Mouse (Mus musculus): ENCODE data around the gene Cnn3. TPM values are rescaled to one million over a fixed set of nuclear protein-coding genes. Genes with fewer than 3 reads are reported as not detected.

Gene Cnn3
- polyA plus RNA-seq, 1 experiment from 2014 or later: 695 TPM

DNA sequence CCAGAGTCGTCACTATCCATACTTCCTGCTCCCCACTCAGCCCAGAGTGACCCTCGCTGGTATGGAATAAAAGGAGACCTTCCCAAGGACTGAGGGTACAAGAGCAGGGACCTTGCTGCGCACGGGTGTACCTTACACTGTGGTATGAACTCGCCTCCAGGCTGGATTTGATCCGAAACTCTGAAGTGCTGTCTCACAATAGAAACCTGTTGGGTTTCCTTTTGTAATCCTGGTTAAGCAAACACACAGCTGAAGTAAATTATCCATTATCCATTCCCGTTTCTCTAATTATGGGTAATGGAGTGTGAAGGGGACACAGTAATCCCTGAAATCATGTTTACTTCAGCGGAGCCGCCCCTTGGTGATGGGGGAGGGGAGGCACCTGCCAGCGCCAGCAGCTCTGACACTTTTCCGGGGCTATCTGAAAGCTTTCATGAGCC, 21.8 kb downstream of the Cnn3 start:
- no peaks in the 10 kb centered on the region for H3K27me3 ChIP-seq (ENCODE audit: control insufficient read depth, insufficient read depth, low read length)
- peaks cover 24% of the 10 kb centered on the region for H3K36me3 ChIP-seq (ENCODE audit: control insufficient read depth, insufficient read depth, low read length)
- no peak overlapping the region for H3K4me3 ChIP-seq (ENCODE audit: low read depth, low read length)
- ATAC-seq (ENCODE audit: insufficient number of reproducible peaks, insufficient read depth, low FRiP score, low read depth): no peak
- H3K27ac ChIP-seq (ENCODE audit: low read length): peak overlapping the region; percentile 36; the same call in 1 of the 2 replicates
- H3K4me1 ChIP-seq (ENCODE audit: control insufficient read depth, insufficient read depth, low read length): peaks cover 26% of the 10 kb centered on the region; the same call in 1 of the 2 replicates
- no peak overlapping the region for H3K4me2 ChIP-seq (replicated peaks; ENCODE audit: low read depth, low read length)
- no peak overlapping the region for H3K9ac ChIP-seq (replicated peaks; ENCODE audit: low read depth, low read length)
- H3K9me3 ChIP-seq (ENCODE audit: control insufficient read depth, low read depth, low read length): no peaks in the 10 kb centered on the region
- 45% methylated on average over 11 of the region's 11 CpGs for WGBS

DNA sequence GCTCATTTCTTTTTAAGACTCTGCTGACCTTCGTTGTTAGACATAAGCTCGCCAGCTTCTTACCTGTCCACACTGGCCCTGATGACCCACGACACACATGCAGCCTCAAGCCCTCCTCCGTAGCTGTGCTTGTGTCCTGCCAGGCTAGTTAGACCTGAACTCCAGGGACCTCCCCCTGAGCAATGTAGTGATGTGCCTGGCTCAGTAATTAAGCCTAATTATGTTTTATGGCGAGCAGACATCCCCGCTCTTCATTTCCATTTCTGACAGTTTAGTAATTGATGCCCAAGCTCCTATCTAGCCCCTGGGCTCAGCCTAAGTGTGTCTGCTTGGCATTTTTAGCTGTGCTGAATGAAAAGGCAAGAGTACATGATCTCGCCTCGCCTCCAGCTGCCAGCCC, 22.3 kb downstream of the Cnn3 start:
- Histone ChIP-seq H3K27ac (ENCODE audit: low read length) (no peak overlapping the region), H3K4me2 (replicated peaks; ENCODE audit: low read depth, low read length) (no peak overlapping the region), H3K36me3 (ENCODE audit: control insufficient read depth, insufficient read depth, low read length) (peaks cover 24% of the 10 kb centered on the region), H3K9me3 (ENCODE audit: control insufficient read depth, low read depth, low read length) (no peaks in the 10 kb centered on the region), H3K4me1 (ENCODE audit: control insufficient read depth, insufficient read depth, low read length) (peaks cover 25% of the 10 kb centered on the region; the same call in 1 of the 2 replicates), H3K9ac (replicated peaks; ENCODE audit: low read depth, low read length) (no peak overlapping the region), H3K4me3 (ENCODE audit: low read depth, low read length) (no peak overlapping the region), H3K27me3 (ENCODE audit: control insufficient read depth, insufficient read depth, low read length) (no peaks in the 10 kb centered on the region)
- WGBS: 73% methylated on average over 8 of the region's 8 CpGs
- no peak for ATAC-seq (ENCODE audit: insufficient number of reproducible peaks, insufficient read depth, low FRiP score, low read depth)

DNA sequence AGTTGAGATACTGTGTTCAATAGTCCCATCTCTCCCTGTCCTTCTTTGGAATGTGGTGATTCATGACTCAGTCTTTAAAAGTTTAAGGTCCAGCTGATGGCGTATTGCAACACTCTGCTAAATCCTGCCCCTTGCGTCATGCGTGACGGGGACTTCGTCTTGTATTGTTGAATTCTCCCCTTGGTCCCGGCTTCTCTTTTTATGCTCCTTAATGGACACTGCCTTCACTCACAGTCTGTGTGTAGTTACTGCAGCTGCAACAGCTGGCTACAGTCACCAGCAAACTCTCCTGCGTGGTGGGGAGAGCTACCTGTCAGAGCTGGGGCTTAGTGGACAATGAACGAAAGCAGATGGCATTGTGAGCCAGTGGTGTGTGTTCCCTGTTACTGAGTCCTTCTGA, 23.2 kb downstream of the Cnn3 start:
- Histone ChIP-seq H3K27ac (ENCODE audit: low read length) (no peak overlapping the region), H3K9me3 (ENCODE audit: control insufficient read depth, low read depth, low read length) (no peaks in the 10 kb centered on the region), H3K4me2 (replicated peaks; ENCODE audit: low read depth, low read length) (no peak overlapping the region), H3K9ac (replicated peaks; ENCODE audit: low read depth, low read length) (no peak overlapping the region), H3K27me3 (ENCODE audit: control insufficient read depth, insufficient read depth, low read length) (no peaks in the 10 kb centered on the region), H3K36me3 (ENCODE audit: control insufficient read depth, insufficient read depth, low read length) (peaks cover 30% of the 10 kb centered on the region), H3K4me3 (ENCODE audit: low read depth, low read length) (no peak overlapping the region), H3K4me1 (ENCODE audit: control insufficient read depth, insufficient read depth, low read length) (peaks cover 21% of the 10 kb centered on the region; the same call in 1 of the 2 replicates)
- WGBS: 52% methylated on average over 8 of the region's 8 CpGs
- peak; percentile 71; the same call in 1 of the 2 replicates for ATAC-seq (ENCODE audit: insufficient number of reproducible peaks, insufficient read depth, low FRiP score, low read depth)

DNA sequence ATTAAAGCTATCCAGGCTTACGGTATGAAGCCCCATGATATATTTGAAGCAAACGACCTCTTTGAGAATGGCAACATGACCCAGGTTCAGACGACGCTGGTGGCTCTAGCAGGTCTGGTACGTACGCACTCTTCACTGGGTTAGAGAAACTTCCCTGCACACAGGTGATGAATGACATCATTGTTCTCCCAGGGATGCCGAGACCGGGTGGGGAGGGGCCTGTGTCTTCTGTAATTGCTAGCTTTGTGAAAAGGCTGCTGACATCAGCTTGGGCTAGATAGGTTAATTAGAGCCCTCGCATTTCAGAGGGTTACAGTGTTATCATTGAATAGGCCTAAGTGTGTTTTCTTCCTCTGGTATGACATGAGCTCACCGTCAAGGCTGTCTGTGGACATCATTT, 25.1 kb downstream of the Cnn3 start:
- Histone ChIP-seq H3K9ac (replicated peaks; ENCODE audit: low read depth, low read length) (no peak overlapping the region), H3K36me3 (ENCODE audit: control insufficient read depth, insufficient read depth, low read length) (peaks cover 44% of the 10 kb centered on the region)
- 67% methylated on average over 10 of the region's 10 CpGs for WGBS

DNA sequence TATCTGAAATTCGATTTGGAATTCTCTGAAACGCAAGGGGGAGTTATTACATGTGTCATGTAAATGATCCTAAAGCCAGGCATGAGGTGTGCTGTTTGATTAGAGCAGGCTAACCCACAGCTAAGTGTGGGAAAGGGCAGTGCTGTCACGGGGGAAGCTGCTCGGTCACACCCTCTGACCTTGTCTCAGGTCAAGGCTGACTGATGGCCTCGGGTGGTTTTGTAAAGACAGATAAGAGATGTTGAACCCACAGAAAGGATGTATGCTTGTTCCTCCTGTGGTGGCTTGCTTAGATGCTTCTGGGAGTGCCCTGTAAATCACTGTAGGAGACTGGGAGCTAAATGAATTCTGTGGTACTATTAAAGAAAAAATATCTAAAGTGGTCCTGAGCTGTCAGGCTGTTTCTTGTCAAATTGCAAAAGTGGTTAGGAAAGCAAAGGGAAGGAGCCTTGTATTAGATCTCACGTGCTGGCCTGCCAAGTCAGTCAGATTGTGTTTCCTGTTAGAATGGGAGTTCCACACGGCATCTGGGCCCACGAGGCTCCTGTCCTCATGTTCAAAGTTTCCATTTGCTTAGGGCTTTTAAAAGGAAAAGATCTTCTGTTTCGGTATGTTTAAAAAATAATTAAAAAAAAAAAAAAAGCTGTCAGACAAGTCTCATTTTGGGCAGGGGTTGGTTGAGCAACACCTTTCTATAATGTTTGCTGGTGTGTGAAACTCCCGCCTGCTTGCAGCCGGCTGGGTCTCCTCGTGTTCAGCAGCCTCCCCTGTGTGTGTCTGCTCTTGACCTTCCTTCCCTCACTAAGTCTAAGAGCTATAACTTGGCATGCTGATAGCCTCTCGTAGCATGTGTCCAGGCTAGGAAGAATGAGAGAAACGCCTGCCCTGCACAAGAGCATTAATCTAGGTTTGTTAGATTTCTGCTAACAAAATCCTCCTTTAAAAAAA, 32.5 kb downstream of the Cnn3 start:
- H3K9ac ChIP-seq (replicated peaks; ENCODE audit: low read depth, low read length): no peak overlapping the region
- no peak overlapping the region for H3K4me3 ChIP-seq (ENCODE audit: low read depth, low read length)
- H3K27me3 ChIP-seq (ENCODE audit: control insufficient read depth, insufficient read depth, low read length): no peaks in the 10 kb centered on the region
- ATAC-seq (ENCODE audit: insufficient number of reproducible peaks, insufficient read depth, low FRiP score, low read depth): no peak
- H3K9me3 ChIP-seq (ENCODE audit: control insufficient read depth, low read depth, low read length): no peaks in the 10 kb centered on the region
- no peaks in the 10 kb centered on the region for H3K4me1 ChIP-seq (ENCODE audit: control insufficient read depth, insufficient read depth, low read length)
- peaks cover 58% of the 10 kb centered on the region for H3K36me3 ChIP-seq (ENCODE audit: control insufficient read depth, insufficient read depth, low read length)
- no peak overlapping the region; the same call in 1 of the 2 replicates for H3K27ac ChIP-seq (ENCODE audit: low read length)
- WGBS: 52% methylated on average over 14 of the region's 14 CpGs
- no peak overlapping the region for H3K4me2 ChIP-seq (replicated peaks; ENCODE audit: low read depth, low read length)

More for the DNA sequence above, 25.1 kb downstream of the Cnn3 start:
- no peaks in the 10 kb centered on the region for H3K27me3 ChIP-seq (ENCODE audit: control insufficient read depth, insufficient read depth, low read length)
- no peaks in the 10 kb centered on the region for H3K9me3 ChIP-seq (ENCODE audit: control insufficient read depth, low read depth, low read length)
- no peak for ATAC-seq (ENCODE audit: insufficient number of reproducible peaks, insufficient read depth, low FRiP score, low read depth)
- H3K27ac ChIP-seq (ENCODE audit: low read length): no peak overlapping the region
- H3K4me2 ChIP-seq (replicated peaks; ENCODE audit: low read depth, low read length): no peak overlapping the region
- H3K4me1 ChIP-seq (ENCODE audit: control insufficient read depth, insufficient read depth, low read length): peaks cover 17% of the 10 kb centered on the region; the same call in 1 of the 2 replicates
- no peak overlapping the region for H3K4me3 ChIP-seq (ENCODE audit: low read depth, low read length)

DNA sequence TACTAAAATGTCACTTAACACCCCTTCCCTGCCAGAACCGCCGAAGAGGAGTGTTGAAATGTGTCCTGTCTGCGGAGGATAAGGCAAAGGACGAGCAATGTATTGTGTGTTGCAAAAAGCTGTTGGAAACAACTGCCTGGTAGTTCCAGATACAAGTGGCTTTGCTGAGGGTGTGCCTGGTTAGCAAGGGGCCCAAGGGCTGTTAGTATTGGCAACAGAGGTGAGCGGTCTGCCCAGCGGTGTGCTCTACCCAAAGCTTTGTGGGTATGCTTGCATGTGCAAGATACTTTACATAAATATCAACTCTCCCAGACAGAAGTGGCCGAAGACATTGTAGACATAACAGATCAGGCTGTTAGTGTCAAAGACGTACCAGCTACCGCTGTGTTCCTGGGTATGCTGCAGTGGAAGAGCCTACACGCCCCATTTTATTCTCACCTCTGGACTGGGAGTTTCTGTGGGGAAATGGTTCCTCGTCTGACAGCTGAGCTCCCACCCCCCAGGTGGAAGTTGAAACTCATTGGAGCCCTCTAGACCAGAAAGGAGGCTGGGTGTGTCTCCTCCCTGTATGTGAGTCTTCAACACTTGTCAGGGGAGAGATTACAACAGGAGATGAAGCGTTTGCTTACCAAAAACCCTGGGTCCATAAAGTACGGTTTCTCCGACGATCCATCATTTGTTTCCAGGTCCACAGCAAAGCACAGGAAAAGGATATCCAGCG, 34.3 kb downstream of the Cnn3 start:
- H3K27ac ChIP-seq (ENCODE audit: low read length): peak overlapping the region; percentile 52; the same call in 1 of the 2 replicates
- no peaks in the 10 kb centered on the region for H3K9me3 ChIP-seq (ENCODE audit: control insufficient read depth, low read depth, low read length)
- 71% methylated on average over 16 of the region's 16 CpGs for WGBS
- no peaks in the 10 kb centered on the region for H3K27me3 ChIP-seq (ENCODE audit: control insufficient read depth, insufficient read depth, low read length)
- H3K36me3 ChIP-seq (ENCODE audit: control insufficient read depth, insufficient read depth, low read length): peaks cover 46% of the 10 kb centered on the region
- no peak overlapping the region for H3K9ac ChIP-seq (replicated peaks; ENCODE audit: low read depth, low read length)
- H3K4me1 ChIP-seq (ENCODE audit: control insufficient read depth, insufficient read depth, low read length): no peaks in the 10 kb centered on the region
- ATAC-seq (ENCODE audit: insufficient number of reproducible peaks, insufficient read depth, low FRiP score, low read depth): peak; percentile 62; the same call in 1 of the 2 replicates
- H3K4me2 ChIP-seq (replicated peaks; ENCODE audit: low read depth, low read length): no peak overlapping the region
- H3K4me3 ChIP-seq (ENCODE audit: low read depth, low read length): no peak overlapping the region

DNA sequence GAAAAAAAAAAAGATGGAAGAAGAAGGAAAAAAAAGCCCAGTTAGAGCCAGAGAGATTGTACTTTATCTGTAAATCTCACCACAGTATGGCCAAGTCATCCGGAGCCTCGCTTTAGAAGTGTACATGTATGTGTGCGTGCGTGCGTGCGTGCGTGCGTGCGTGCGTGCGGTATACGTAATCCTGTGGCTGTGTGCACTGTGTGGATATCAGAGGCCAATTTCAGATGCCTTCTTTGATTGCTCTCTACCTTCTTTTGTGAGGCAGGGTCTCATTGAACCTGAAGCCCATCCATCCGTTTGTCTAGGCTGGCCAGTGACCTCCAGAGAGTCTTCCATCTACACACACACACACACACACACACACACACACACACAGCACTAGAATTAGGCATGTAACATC, 35.2 kb downstream of the Cnn3 start:
- no peak for ATAC-seq (ENCODE audit: insufficient number of reproducible peaks, insufficient read depth, low FRiP score, low read depth)
- Histone ChIP-seq H3K36me3 (ENCODE audit: control insufficient read depth, insufficient read depth, low read length) (peaks cover 38% of the 10 kb centered on the region), H3K9me3 (ENCODE audit: control insufficient read depth, low read depth, low read length) (no peaks in the 10 kb centered on the region), H3K4me3 (ENCODE audit: low read depth, low read length) (no peak overlapping the region), H3K9ac (replicated peaks; ENCODE audit: low read depth, low read length) (no peak overlapping the region), H3K27ac (ENCODE audit: low read length) (no peak overlapping the region), H3K27me3 (ENCODE audit: control insufficient read depth, insufficient read depth, low read length) (no peaks in the 10 kb centered on the region), H3K4me1 (ENCODE audit: control insufficient read depth, insufficient read depth, low read length) (no peaks in the 10 kb centered on the region), H3K4me2 (replicated peaks; ENCODE audit: low read depth, low read length) (no peak overlapping the region)
- WGBS: 94% methylated on average over 13 of the region's 13 CpGs

DNA sequence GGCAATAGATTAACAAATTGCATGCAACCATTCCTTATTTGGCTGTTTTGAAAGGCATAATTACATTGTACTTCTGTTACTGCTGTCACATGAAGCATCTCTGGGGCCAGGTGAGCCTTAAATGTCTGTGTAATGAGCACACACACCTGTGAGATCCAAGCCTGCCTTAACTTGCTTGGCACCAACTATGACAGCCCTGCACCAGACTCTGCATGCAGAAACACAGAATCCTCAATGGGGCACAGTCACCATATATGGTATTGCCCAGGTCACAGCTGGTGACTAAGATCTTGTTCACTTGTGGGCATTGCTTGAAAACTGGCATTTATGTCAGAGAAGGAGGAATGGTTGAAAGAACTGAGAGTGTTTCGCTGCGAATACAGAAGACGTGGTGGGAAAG, 36.5 kb downstream of the Cnn3 start:
- WGBS: 89% methylated on average over 3 of the region's 3 CpGs
- H3K4me3 ChIP-seq (ENCODE audit: low read depth, low read length): no peak overlapping the region
- no peaks in the 10 kb centered on the region for H3K4me1 ChIP-seq (ENCODE audit: control insufficient read depth, insufficient read depth, low read length)
- no peaks in the 10 kb centered on the region for H3K9me3 ChIP-seq (ENCODE audit: control insufficient read depth, low read depth, low read length)
- ATAC-seq (ENCODE audit: insufficient number of reproducible peaks, insufficient read depth, low FRiP score, low read depth): no peak
- peaks cover 26% of the 10 kb centered on the region for H3K36me3 ChIP-seq (ENCODE audit: control insufficient read depth, insufficient read depth, low read length)
- no peak overlapping the region for H3K9ac ChIP-seq (replicated peaks; ENCODE audit: low read depth, low read length)
- H3K27ac ChIP-seq (ENCODE audit: low read length): no peak overlapping the region
- no peaks in the 10 kb centered on the region for H3K27me3 ChIP-seq (ENCODE audit: control insufficient read depth, insufficient read depth, low read length)
- no peak overlapping the region for H3K4me2 ChIP-seq (replicated peaks; ENCODE audit: low read depth, low read length)
